Mouse (Mus musculus) thymus, postnatal 10 days (tissue): Measurements from ENCODE around the gene Prr22.

Experiments
- DNase-seq, 2 experiments: peaks; one replicate each; pipeline ENCODE4 v3.0.0; 2021; ENCODE audit warnings: low spot score in 2 of 2

The Prr22 gene

GRCm38 (mm10) chr17:56805784-56806183 is 35.7 kb downstream of the Prr22 start:
- no peak for DNase-seq

- DNase-seq: peak; percentile 30 to 54
Observed at GRCm38 (mm10) chr17:56808518-56808917, 38.5 kb downstream of the Prr22 start.

GRCm38 (mm10) chr17:56810245-56810644 is 40.2 kb downstream of the Prr22 start:
- no peak for DNase-seq

GRCm38 (mm10) chr17:56814316-56815056 is 44.4 kb downstream of the Prr22 start:
- no peak for DNase-seq

- DNase-seq: no peak
Observed at GRCm38 (mm10) chr17:56815057-56815345, 45.0 kb downstream of the Prr22 start.

- no peak for DNase-seq
Observed at GRCm38 (mm10) chr17:56818067-56818636, 48.1 kb downstream of the Prr22 start.

- DNase-seq: no peak
Observed at GRCm38 (mm10) chr17:56819032-56819545, 49.0 kb downstream of the Prr22 start.

GRCm38 (mm10) chr17:56819694-56820111 is 49.7 kb downstream of the Prr22 start:
- peak; percentile 35 to 42 for DNase-seq
